Mouse (Mus musculus) activated CD4-positive, CD25-positive, alpha-beta regulatory T cell, adult 4 months (primary cell): ENCODE measurements around the gene Kif12. TPM values are rescaled to one million over a fixed set of nuclear protein-coding genes. Genes with fewer than 3 reads are reported as not detected.

Experiments
- ATAC-seq: one replicate; pipeline ENCODE4 v1.8.0; 2017
- polyA plus RNA-seq, 2 experiments: library from polyadenylated mRNA; unstranded; fragments of 100-300 nt; shearing (Covaris generic); gene quantifications; one replicate each; pipeline ENCODE4 v1.2.1; 2017

Kif12 gene
- polyA plus RNA-seq = not detected

DNA sequence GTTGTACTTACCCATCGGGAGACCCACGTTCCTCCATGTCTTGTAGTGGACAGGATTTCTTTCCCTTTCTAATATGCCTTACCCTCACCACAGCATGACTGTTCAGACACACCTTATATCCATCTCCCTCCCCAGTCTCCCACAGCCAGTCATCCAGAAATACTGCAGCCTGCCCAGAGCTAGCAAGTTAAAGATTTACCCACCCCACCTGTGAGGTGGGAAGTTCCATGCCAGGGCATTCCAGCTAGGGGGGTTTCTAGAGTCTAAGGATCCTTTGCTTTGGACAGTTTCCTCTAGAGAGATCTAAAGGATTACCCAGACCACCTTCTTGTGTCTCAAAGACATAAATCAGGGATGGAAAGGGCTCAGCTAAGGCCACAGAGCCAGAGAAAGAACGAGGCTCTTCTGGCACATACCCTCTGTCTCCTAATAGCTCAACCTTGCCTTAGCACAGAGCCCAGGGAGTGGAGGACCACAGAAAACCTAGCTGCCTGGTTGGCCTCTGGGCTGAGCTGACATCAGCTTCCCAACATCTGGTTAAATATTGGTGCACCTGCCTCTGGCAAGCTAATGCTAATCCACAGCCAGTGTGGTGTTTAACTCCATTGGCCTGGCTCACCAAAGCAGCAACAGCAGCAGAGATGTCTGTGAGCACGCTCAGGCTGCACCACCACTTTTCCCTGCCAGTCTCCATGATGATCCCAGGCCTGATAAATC is at the start of gene Kif12:
TSS of gene Kif12 (minus strand) at position 163 of the 717 bp plus-strand sequence.
- ATAC-seq = no peak

- no peak for ATAC-seq
Observed at GRCm38 (mm10) chr4:63221096-63221958, 49.4 kb upstream of the Kif12 start.

DNA sequence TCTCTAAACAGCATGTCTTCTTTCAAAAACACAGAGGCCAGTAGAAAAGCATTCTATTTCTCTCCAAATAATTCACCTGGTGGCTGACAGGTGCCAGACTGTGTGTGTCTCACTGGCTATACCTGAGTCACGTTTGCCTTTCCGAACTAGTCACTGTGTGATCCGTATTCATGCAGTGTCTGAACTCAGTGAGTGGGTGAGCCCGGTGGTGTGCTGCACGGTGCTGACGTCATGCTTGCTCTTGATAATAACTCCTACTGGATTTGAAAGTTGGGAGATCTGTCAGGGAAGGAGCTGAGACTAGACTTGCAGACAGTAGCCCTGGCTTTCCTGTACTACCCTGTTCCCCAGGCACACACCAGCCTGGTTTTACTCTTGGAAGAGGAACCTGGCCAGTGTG is 47.7 kb upstream of the Kif12 start:
- no peak for ATAC-seq

GRCm38 (mm10) chr4:63219059-63219458 is 47.1 kb upstream of the Kif12 start:
- no peak for ATAC-seq

GRCm38 (mm10) chr4:63217513-63217912 is 45.6 kb upstream of the Kif12 start:
- ATAC-seq = no peak

- no peak for ATAC-seq
Observed at GRCm38 (mm10) chr4:63216566-63216965, 44.6 kb upstream of the Kif12 start.

- no peak for ATAC-seq
Observed at GRCm38 (mm10) chr4:63215993-63216531, 44.1 kb upstream of the Kif12 start.

- no peak for ATAC-seq
Observed at GRCm38 (mm10) chr4:63215185-63215992, 43.5 kb upstream of the Kif12 start.

DNA sequence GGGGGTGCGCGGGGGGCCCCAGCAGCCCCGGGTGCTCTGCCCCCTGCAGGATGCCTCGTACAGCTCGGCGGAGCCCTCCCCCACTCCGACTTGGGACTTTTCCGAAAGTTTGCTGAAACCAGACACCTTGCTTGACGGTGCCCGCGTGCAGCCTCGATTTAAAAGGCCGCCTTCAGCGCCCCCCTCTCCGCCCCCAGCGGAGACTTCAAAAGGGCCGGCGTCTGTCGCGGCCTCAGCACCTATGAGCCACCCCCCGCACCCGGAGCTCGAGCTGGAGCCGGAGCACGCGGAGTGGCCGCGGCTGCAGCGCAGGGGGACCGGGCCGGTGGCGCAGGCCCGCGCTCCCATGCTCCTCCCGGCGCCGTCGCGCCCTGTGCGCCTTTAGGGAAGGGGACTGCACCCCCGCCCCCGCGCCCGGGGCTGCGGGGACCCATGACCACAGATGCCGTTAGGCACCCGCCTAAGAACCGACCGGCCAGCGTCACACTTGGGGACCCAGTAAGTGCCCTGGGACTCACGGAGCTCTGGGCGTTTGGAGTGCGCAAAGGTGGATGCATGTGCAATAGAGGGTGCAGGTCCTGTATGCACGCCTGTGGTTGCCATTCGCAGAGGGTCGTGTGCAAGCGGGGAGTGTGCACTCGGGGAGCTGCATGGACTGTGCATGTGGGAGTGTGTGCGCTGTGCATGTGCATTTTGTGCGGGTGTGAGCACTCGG is 42.1 kb upstream of the Kif12 start, which contains the start of gene Col27a1:
TSS of gene Col27a1 (plus strand) at position 98 of the 715 bp plus-strand sequence.
- ATAC-seq = no peak

GRCm38 (mm10) chr4:63205583-63205982 is 33.7 kb upstream of the Kif12 start:
- no peak for ATAC-seq

DNA sequence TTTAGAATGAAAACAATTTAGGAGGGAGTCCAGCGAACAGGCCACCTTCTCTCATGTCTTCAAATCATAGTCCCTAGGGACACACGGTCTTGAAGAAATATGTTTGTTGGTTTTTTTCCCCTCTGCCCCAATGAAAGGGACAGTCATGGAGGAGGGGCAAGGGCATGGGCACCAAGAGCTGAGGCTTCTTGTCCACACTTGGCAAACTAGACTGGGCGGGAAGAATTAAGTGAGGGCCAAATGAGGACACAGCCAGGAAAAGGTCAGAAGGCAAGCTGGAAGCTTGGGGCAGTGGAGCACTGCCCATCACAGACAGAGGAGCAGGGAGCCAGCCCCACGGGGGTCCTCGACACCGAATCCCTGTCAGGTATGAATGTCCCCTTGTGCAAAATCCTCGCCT is 31.9 kb upstream of the Kif12 start:
- no peak for ATAC-seq

- ATAC-seq = no peak
Observed at GRCm38 (mm10) chr4:63199366-63199765, 27.4 kb upstream of the Kif12 start.

DNA sequence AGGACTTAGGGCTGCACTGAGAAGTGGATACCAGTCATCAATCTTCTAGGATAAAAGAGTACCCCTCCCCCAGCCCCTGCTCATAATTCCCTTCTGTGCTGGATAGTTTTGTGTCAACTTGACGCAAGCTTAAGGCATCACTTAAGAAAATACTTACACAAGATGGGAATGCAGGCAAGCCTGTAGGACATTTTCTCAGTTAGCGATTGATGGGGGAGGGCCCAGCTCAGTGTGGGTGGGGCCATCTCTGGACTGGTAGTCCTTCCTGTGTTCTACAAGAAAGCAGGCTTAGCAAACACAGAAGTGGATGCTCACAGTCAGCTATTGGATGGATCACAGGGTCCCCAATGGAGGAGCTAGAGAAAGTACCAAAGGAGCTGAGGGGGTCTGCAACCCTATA is 22.4 kb upstream of the Kif12 start:
- no peak for ATAC-seq

GRCm38 (mm10) chr4:63191641-63192040 is 19.7 kb upstream of the Kif12 start:
- no peak for ATAC-seq

DNA sequence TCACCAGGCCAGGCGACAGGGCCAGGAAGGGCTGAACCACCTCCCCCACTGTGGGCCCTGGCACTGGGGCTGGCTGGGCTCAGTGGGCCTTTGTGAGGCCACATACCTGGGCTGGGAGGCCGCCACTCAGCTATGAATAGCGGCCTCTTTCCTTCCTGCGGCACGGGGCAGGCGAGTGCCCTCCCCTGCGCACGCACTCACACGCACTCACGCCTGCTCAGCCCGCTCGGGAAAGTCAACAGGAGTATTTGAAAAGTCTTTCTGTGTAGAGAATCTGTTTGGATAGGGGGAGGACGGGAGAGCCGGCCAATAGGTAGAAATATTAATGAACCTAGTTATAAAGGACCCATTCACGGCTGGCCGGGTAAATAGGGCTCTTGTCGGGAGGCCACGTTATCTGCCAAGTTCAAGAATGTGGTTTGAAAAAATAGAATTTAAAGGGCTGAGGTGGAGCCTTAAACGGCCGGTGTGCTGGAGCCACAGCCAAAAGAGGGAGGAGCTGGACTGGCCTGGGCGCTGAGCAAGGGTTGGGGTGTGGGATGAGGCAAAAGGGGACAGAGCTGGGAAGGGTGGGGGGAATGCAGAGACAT is 14.4 kb upstream of the Kif12 start:
- no peak for ATAC-seq

- ATAC-seq = no peak
Observed at GRCm38 (mm10) chr4:63181556-63181955, 9.6 kb upstream of the Kif12 start.

GRCm38 (mm10) chr4:63171122-63171521 is 809 bp downstream of the Kif12 start:
- ATAC-seq = no peak

- ATAC-seq = no peak
Observed at GRCm38 (mm10) chr4:63170061-63170460, 1.9 kb downstream of the Kif12 start.

DNA sequence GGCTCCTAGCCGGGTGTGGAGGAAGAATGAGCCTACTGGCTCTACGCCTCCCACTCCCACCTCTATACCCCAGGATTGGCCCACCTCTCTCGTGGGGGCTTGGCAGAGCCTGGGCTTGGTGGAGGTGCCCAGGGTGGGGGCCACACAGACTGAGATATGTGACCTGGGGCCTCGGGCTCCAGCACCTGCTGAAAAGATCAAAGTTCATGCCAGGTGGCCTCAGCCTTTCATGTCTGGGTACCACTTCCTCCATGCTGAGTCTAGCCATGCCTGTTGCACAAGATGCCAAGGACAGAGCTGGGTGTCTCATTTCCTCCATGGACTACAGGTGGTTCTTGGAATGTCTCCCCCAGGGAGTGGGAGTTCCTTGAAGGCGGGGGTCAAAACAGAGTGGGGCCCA is 5.6 kb downstream of the Kif12 start:
- no peak for ATAC-seq

GRCm38 (mm10) chr4:63165636-63166035 is 6.3 kb downstream of the Kif12 start:
- ATAC-seq = no peak

DNA sequence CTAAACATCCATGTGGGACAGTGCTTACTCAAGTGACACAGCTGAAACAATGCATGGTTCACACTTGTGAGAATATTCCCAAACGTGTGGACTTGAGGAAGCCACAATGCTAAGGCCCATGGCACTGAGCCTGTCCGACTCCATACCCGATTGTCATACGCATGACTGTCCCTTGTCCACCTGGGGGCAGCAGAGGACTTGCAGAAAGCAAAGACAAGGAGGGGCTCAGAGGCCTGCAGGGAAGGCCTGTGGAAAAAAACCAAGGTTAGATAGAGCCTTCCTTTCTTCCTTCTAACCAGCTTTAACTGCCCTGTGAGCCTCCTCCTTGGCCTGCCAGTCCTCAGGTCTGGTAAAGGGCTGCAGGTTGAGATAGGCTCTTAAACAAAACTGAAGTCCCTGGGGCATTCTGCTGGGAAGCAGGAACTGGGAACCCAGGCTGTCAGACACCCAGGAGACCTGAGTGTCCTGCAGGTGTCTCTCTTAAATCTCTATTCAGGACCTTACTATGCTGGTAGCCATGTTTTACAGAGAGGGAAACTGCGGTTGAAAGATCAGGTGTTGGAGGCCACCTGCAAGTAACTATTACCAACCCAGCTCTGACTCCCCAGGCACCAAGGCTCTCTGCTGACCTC is 12.9 kb downstream of the Kif12 start:
- ATAC-seq = no peak
